Mouse (Mus musculus): Measurements from ENCODE around the gene Olfr315.

DNA sequence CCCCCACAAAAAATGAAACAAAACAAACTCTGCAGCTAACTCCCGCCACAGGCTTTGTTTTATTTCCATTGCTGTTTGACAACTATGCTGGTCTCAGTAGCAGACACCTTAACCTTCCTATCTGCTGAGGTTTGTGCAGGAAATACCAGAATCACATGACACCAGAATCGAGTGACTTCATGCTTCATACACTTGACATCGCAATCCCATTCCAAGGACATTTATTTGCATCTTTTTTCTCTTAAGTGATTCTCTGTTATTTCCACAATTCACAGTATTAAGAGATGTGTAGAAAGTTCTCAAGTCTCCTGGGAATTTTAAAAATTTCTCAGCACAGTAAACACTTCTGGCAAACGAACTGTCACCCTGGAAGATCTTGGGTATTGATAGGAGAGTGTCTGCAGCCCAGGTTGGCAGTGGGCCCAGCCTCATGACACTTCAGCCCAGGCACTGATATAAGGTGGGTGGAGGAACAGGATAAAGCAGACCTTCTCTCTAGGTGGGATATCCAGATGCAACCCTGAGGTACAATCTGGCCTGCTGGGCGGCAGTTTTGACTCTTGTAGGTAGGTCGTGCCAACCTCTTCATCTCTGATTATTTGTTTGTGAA lies 9.6 kb downstream of the Olfr315 start, which contains the start of gene Olfr314:
- no peak for TF ChIP-seq CTCF (IDR thresholded peaks at IDR 0.05; ENCODE audit: extremely low read depth, insufficient read depth, low read length)
- no peak for TF ChIP-seq POLR2A (IDR thresholded peaks at IDR 0.05; ENCODE audit: extremely low read depth, insufficient read depth, low read length)

All from cortical plate, adult 2 months (tissue).